Mouse (Mus musculus): Measurements from ENCODE around the gene Slc17a7.

GRCm38 (mm10) chr7:45167761-45168445 lies 4.2 kb downstream of the Slc17a7 start:
- TF ChIP-seq CTCF (IDR thresholded peaks at IDR 0.05; ENCODE audit: extremely low read depth, insufficient read depth, insufficient read length, insufficient replicate concordance): no peak
- TF ChIP-seq POLR2A (IDR thresholded peaks at IDR 0.05; ENCODE audit: low read depth, low read length): no peak

Data from spleen, adult 2 months (tissue).